Mouse (Mus musculus): ENCODE data around the gene Tead4.

DNA sequence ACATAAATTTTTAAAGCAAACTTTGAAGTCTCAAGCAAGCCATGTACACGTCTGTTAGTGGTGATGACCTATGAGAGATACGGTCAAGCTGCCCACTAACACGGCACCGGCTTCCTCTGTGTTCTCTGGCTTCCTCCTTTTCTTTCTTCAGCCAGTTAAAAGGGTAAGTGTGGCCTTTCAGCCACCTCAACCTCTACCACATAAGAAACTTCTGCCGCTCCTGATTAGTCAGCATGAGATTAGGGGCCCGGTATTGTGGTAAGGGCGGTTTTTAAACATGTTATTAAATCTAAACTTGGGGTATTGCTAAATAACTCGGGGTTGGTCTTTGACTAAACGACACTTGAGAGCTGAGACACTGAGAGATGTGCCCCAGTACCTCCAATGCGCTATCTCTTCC, 45.0 kb upstream of the Tead4 start:
- TF ChIP-seq CTCF (IDR thresholded peaks at IDR 0.05; ENCODE audit: low read depth, low read length), result no peak
- no peak for TF ChIP-seq POLR2A (IDR thresholded peaks at IDR 0.05; ENCODE audit: extremely low read depth, insufficient read depth, low read length)
